Mouse (Mus musculus) adrenal gland, adult (tissue): ENCODE data around the gene Sash1.

Source experiments
- DNase-seq, 2 experiments: peaks; one replicate each; pipeline ENCODE4 v3.0.0; 2022 to 2023; ENCODE audit warnings: low spot score in 1 of 2; ENCODE audit not compliant: inconsistent age in 2 of 2

Sash1 gene

GRCm38 (mm10) chr10:8902412-8902811 lies 16.5 kb upstream of the Sash1 start:
- no peak for DNase-seq

GRCm38 (mm10) chr10:8898831-8899511 lies 13.1 kb upstream of the Sash1 start:
- DNase-seq = no peak

- DNase-seq = no peak
Measured at GRCm38 (mm10) chr10:8898099-8898777, 12.4 kb upstream of the Sash1 start.

DNA sequence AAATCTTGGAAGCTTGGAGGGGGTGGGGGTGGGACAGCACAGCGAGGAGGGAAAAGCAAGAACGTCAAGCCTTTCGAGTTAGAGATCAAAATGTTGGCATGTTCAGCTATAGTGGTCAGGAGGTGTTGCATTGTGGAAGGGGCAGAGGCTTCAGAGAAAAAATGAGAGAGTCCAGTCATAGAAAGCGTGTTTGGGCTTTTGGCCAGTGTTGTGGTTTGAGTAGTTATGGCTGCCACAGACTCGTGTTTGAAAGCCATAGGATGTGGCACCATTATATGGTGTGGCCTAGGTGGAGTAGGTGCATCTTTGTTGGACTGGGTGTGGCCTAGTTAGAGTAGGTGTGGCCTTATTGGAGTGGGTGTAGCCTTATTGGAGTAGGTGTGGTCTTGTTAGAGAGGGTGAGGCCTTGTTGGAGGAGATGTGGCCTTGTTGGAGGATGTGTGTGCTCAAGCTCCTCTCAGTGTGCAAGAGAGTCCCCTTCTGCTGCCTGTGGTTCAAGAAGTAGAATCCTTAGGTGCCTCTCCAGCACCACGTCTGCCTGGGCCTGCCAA lies 9.2 kb upstream of the Sash1 start:
- DNase-seq = no peak

DNA sequence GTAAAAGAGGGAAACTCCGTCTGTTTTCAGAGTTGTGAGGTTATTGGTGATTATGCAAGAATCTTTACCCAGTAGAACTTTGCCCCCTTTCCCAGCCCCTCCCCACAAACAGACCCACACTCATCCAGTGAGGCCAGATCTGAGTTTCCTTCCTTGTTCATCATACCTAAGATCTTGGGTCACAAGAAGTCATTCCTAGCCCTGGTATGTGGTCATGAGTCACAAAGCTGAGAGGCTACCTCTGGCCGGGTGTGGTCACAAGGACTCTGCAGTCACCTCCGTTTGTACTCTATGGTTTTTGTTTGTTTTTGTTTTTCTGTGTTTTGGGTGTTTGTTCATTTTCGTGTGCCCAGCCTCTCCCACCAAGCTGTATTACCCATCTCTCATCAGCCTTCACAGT lies 4.6 kb upstream of the Sash1 start:
- no peak for DNase-seq

DNA sequence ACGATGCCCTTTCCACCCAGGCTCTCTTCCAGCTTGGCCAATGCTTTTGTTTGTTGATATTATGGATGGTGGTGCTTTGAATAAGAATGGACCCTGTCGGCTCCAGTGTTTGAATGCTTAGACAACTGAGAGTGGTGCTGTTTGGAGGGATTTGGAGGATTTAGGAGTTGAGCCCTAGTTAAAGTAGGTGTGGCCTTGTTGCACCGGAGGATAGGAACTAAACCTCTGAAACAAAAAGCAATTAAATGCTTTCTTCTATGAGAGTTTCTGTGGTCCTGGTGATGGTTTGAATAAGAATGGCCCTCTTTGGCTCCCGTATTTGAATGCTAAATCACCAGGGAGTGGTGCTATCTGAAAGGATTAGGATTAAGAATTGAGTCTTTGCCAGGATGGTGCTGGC lies 3.5 kb upstream of the Sash1 start:
- no peak for DNase-seq

- DNase-seq = no peak
Measured at GRCm38 (mm10) chr10:8886528-8886854, 621 bp upstream of the Sash1 start.

- peak in 1 of 2 experiments; percentile 70 for DNase-seq
Measured at GRCm38 (mm10) chr10:8885201-8885600, 669 bp downstream of the Sash1 start.

DNA sequence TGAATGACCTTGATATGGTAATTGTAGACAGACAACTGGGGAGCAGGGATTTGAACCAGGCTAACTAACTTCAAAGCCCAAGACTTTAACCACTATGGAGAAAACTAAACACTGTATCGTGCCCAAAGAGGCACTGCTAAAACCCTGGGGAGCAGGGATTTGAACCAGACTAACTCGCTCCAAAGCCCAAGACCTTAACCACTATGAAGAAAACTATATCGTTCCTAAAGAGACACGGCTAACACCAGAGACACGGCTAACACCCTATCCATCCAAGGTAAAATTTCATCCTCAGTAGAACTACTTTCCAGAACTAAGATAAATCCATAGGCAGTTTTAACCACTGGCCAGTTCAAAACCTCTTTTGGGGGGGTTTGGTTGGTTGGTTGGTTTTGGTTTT lies 1.3 kb downstream of the Sash1 start:
- no peak for DNase-seq

- DNase-seq = peak in 1 of 2 experiments; percentile 43
Measured at GRCm38 (mm10) chr10:8883686-8884085, 2.2 kb downstream of the Sash1 start.

DNA sequence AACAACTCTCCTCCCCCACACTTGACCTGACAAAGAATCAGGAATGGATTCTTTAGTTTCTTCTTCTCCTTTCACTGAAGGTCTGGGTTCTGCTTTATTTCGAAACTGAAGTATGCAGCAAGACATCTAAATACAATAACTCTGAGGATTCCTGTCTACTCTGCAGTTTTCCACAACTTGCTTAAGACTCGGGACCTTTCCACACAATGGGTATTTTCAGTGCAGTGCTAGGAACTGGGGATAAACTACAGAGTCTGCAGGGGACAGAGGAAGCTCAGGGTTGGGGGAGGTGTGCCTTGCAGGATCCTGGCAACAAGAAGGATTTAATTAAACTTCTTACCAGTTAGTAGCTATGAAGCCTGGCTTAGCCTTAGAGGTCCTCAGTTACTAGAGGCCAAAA lies 4.1 kb downstream of the Sash1 start:
- DNase-seq = no peak

- DNase-seq = no peak
Measured at GRCm38 (mm10) chr10:8880950-8881675, 4.8 kb downstream of the Sash1 start.

- DNase-seq = no peak
Measured at GRCm38 (mm10) chr10:8878824-8879223, 7.0 kb downstream of the Sash1 start.

GRCm38 (mm10) chr10:8878381-8878780 lies 7.5 kb downstream of the Sash1 start:
- no peak for DNase-seq

DNA sequence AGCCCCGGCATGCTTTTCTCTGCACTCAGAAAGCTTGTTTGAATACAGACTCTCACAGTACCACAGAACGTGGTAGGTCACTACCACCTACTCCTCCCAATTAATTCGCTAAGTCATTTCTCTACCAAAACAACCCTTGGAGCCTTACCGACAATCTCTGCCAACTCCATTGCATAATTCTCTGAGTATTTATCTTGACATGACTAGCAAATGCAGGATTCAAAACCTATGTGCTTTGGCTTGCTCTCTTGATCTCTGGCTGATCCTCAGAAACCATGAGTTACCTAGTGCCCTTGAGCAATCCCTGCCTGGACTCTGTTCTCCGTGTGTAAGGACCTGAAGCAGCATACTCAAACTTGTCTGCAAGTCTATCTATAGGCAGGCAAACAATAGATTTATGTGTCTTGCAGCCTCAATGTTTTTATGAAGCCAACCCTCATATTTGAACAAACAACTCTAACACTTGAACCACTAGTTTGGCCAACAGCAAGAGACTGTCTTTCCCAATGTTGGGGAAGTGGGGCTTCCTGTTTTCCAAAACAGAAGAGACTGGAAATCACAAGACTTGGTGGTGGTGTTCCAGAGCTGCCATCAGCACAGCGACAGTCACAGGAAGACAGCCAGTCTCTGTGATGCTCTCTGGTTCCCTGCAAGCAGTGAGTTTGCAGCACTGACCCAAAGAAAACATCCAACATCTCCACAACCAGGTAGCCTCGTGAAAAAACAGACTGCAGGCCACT lies 12.1 kb downstream of the Sash1 start:
- DNase-seq = peak; percentile 15 to 72

DNA sequence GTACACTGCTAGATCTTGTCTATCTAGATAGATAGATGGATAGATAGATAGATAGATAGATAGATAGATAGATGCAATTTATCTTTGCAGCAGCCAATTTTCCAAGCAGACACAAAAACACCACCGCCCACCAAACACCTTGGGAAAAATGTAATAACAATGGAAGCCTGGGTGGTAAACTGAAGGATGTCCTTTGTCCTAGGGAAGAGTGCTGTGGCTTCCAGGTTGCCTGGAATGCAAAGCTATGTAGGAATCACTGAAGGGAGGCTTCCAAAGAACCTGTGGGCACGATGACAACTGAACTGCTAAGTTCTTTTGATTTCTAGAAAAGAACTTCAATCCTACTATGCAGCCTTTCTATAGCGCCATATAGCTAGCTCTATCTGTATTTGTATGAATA lies 13.1 kb downstream of the Sash1 start:
- no peak for DNase-seq

DNA sequence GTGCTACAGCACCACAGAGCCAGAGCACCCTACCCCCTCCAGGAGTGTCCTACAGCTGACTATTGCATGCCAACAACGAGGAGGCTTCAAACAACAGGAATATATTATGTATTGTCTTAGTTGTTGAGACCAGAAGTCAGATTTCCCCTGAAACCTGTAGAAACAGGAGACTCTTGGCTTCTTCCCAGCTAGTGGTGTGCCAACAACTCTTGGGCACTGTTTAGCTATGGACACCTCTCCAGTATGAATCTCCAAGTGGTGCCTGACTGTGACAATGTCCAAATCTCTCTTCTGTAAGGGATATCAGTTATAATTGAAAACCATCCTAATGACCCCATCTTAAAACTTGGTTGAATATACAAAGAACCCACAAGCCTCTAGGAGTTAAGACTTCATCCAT lies 13.9 kb downstream of the Sash1 start:
- DNase-seq = no peak

DNA sequence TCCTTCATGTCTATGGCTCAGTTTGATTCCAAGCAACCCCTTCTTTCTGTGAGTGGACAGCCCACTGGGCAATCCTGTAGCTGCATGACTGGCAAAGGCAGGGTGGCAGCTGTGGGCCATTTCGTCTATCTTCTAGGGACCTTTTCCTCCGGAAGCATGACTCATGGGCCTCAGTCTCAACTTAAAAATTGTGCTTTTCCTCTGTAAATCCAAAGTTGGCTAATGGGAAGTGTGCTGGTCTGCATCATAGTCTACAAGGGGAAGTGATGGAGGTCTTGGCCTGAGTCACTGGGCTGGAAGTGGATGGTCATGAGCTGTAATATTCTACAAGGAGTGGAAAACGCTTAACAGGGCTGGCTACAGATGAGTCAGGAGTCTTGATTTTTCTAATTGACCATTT lies 15.5 kb downstream of the Sash1 start:
- peak; percentile 35 to 63 for DNase-seq

DNA sequence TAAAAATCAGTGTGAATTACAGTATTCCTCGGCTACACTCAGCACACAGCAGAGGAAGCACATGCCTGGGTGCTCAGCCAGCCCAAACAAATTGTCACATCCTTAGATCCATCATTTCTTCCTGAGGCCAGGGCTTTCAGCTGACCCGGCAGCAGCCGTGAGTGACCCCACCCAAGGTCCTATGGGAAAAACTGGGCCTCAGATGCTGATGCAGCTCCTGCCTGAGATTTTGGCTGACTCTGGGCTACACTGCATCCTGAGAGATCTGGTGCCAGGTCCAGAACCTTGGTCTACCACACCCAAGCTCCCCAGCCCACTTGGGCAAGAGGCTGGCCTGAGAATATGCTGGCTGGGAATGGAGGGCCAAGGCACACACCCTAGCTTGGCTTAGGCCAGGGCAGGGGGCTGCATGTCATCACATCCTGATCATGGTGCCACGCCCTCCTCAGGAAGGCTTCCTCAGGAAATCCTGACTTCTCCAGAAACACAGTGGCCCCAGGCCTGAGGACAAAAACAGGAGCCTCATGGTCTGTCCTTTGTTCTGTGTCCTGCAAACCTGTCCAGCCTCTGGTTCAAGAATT lies 19.7 kb downstream of the Sash1 start:
- DNase-seq = peak; percentile 67 to 82

- DNase-seq = no peak
Measured at GRCm38 (mm10) chr10:8860655-8861054, 25.2 kb downstream of the Sash1 start.

- no peak for DNase-seq
Measured at GRCm38 (mm10) chr10:8858718-8859117, 27.2 kb downstream of the Sash1 start.
